Mouse (Mus musculus): ENCODE results near the gene Chmp2a. TPM values are rescaled to one million over a fixed set of nuclear protein-coding genes. Genes with fewer than 3 reads are reported as not detected.
"Not testable (repeated sequence)": the region's sequence is repeated elsewhere in the genome, so short reads cannot be mapped to it uniquely, and the experiment has no call there.

Gene Chmp2a
- 148 and 165 TPM in 2 replicates for polyA plus RNA-seq (2014; fragmentation: Nextera tagmentation; extraction: Ambion mirVana)

DNA sequence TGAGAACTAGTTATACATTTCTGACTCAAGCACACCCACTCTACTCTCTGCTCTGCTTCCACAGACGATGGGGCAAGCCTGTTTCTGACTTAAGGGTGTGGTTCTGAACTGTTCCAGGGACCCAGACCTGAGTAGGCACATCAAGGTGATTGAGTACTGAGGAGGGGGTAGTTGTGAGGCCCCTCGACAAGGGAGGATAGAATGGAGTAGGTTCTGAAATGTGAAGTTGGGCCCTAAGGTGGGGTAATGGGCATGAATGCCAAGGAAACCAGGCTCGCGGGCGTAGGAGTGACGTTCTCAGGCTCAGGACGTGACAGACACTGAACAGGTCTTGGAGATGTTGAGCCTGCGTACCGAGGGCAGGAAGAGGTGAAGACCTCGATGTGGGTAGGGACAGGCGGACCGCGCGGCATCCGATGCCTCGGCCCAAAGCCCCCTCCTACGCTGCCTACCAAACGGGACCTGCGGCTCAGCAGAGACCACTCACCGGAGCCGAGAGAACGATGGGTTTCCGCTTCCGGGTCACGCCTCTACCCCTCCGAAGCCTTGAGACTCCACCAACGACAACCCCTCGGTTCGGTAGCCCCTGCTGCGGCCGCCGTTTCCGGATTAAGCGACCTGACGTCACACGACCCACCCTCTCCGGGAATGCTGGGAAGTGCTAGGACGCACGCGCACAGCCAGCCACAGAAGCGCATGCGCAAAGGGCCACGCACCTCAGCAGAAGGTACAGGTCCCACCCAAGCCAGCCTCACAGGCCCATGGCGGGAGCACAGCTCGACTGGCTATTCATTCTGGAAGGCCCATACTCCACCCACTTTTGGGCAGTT lies at the start of gene Chmp2a:
Gene Chmp2a (minus strand): TSS at position 660 of the 830 bp plus-strand sequence.
- H3K36me3 ChIP-seq (ENCODE audit: control insufficient read depth, insufficient read depth, low read length), result peaks cover 57% of the 10 kb centered on the region
- peak; percentile 73 for ATAC-seq (ENCODE audit: low FRiP score, low TSS enrichment)
- 0% methylated on average over 45 of the region's 45 CpGs for WGBS
- peak within 1 kb of the TSS; percentile 55 for H3K4me3 ChIP-seq (ENCODE audit: low read length)
- H3K4me1 ChIP-seq (ENCODE audit: control insufficient read depth, insufficient read depth, low read length), result peaks cover 17% of the 10 kb centered on the region
- H3K27ac ChIP-seq (ENCODE audit: low read depth, low read length), result peak within 1 kb of the TSS; percentile 93
- no peaks in the 10 kb centered on the region for H3K27me3 ChIP-seq (ENCODE audit: control insufficient read depth, insufficient read depth, low read length)
- H3K9me3 ChIP-seq (ENCODE audit: control insufficient read depth, low read length), result no peaks in the 10 kb centered on the region
- H3K9ac ChIP-seq (ENCODE audit: low read depth, low read length), result peak within 1 kb of the TSS; percentile 76
- H3K4me2 ChIP-seq (replicated peaks; ENCODE audit: low read depth, low read length), result peak within 1 kb of the TSS; percentile 81

GRCm38 (mm10) chr7:13072293-13072692 lies 37.7 kb upstream of the Chmp2a start:
- 62% methylated on average over 5 of the region's 5 CpGs for WGBS
- H3K4me1 ChIP-seq (ENCODE audit: control insufficient read depth, insufficient read depth, low read length), result no peaks in the 10 kb centered on the region
- no peak overlapping the region for H3K4me3 ChIP-seq (ENCODE audit: low read length)
- no peak overlapping the region for H3K4me2 ChIP-seq (replicated peaks; ENCODE audit: low read depth, low read length)
- no peak for ATAC-seq (ENCODE audit: low FRiP score, low TSS enrichment)
- H3K36me3 ChIP-seq (ENCODE audit: control insufficient read depth, insufficient read depth, low read length), result no peaks in the 10 kb centered on the region
- H3K27me3 ChIP-seq (ENCODE audit: control insufficient read depth, insufficient read depth, low read length), result no peaks in the 10 kb centered on the region
- no peak overlapping the region for H3K27ac ChIP-seq (ENCODE audit: low read depth, low read length)
- no peaks in the 10 kb centered on the region for H3K9me3 ChIP-seq (ENCODE audit: control insufficient read depth, low read length)
- no peak overlapping the region for H3K9ac ChIP-seq (ENCODE audit: low read depth, low read length)

DNA sequence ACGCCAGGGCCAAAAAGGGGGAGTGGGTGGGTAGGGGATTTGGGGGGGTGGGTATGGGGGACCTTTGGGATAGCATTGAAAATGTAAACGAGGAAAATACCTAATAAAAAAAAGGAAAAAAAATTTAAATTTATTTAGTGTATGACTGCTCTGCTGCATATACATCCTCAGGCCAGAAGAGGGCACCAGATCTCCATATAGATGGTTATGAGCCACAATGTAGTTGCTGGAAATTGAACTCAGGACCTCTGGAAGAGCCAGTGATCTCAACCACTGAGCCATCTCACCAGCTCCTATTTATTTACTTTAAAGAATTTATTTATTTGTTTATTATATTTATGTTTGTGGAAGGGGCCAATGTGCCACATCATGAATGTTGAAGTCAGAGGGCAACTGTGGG lies 28.8 kb upstream of the Chmp2a start:
- 27% methylated on average over 1 of the region's 2 CpGs for WGBS

DNA sequence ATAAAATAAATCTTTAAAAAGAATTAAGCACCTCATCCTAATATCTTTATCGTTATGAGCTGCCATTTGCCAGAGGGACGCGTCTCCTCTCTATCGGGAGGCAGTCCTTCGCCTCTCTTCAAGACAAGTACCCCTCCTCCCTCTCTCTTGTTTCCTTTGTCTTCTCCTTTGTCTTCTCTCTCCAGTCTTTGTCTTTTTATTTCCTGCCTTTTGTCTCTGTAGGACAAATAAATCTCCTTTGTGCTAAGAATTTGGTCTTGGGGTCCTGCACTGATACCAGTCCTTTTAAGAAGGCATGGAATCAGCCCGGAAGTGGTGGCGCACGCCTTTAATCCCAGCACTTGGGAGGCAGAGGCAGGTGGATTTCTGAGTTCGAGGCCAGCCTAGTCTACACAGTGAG lies 24.9 kb upstream of the Chmp2a start:
- 89% methylated on average over 9 of the region's 9 CpGs for WGBS

More for the DNA sequence above, 28.8 kb upstream of the Chmp2a start:
- H3K27ac ChIP-seq (ENCODE audit: low read depth, low read length); H3K9ac ChIP-seq (ENCODE audit: low read depth, low read length); H3K9me3 ChIP-seq (ENCODE audit: control insufficient read depth, low read length); H3K27me3 ChIP-seq (ENCODE audit: control insufficient read depth, insufficient read depth, low read length); H3K4me2 ChIP-seq (replicated peaks; ENCODE audit: low read depth, low read length); H3K4me3 ChIP-seq (ENCODE audit: low read length); H3K4me1 ChIP-seq (ENCODE audit: control insufficient read depth, insufficient read depth, low read length); ATAC-seq (ENCODE audit: low FRiP score, low TSS enrichment); H3K36me3 ChIP-seq (ENCODE audit: control insufficient read depth, insufficient read depth, low read length): not testable (repeated sequence)

GRCm38 (mm10) chr7:13056913-13057700 lies 22.5 kb upstream of the Chmp2a start:
- no peak for ATAC-seq (ENCODE audit: low FRiP score, low TSS enrichment)
- H3K27me3 ChIP-seq (ENCODE audit: control insufficient read depth, insufficient read depth, low read length), result no peaks in the 10 kb centered on the region
- 54% methylated on average over 8 of the region's 8 CpGs for WGBS
- H3K4me2 ChIP-seq (replicated peaks; ENCODE audit: low read depth, low read length), result no peak overlapping the region
- H3K27ac ChIP-seq (ENCODE audit: low read depth, low read length), result no peak overlapping the region
- H3K4me3 ChIP-seq (ENCODE audit: low read length), result no peak overlapping the region
- H3K9me3 ChIP-seq (ENCODE audit: control insufficient read depth, low read length), result no peaks in the 10 kb centered on the region
- no peak overlapping the region for H3K9ac ChIP-seq (ENCODE audit: low read depth, low read length)
- H3K36me3 ChIP-seq (ENCODE audit: control insufficient read depth, insufficient read depth, low read length), result no peaks in the 10 kb centered on the region
- H3K4me1 ChIP-seq (ENCODE audit: control insufficient read depth, insufficient read depth, low read length), result no peaks in the 10 kb centered on the region

More for the DNA sequence above, 24.9 kb upstream of the Chmp2a start:
- no peak overlapping the region for H3K4me2 ChIP-seq (replicated peaks; ENCODE audit: low read depth, low read length)
- no peak for ATAC-seq (ENCODE audit: low FRiP score, low TSS enrichment)
- no peaks in the 10 kb centered on the region for H3K4me1 ChIP-seq (ENCODE audit: control insufficient read depth, insufficient read depth, low read length)
- H3K27me3 ChIP-seq (ENCODE audit: control insufficient read depth, insufficient read depth, low read length), result no peaks in the 10 kb centered on the region
- H3K36me3 ChIP-seq (ENCODE audit: control insufficient read depth, insufficient read depth, low read length), result no peaks in the 10 kb centered on the region
- H3K27ac ChIP-seq (ENCODE audit: low read depth, low read length), result no peak overlapping the region
- H3K9me3 ChIP-seq (ENCODE audit: control insufficient read depth, low read length), result no peaks in the 10 kb centered on the region
- no peak overlapping the region for H3K4me3 ChIP-seq (ENCODE audit: low read length)
- no peak overlapping the region for H3K9ac ChIP-seq (ENCODE audit: low read depth, low read length)

- 0% methylated on average over 41 of the region's 41 CpGs for WGBS
- ATAC-seq (ENCODE audit: low FRiP score, low TSS enrichment), result peak; percentile 94
- peak within 1 kb of the TSS; percentile 76; the same call in 1 of the 2 replicates for H3K27ac ChIP-seq (ENCODE audit: low read depth, low read length)
- H3K9ac ChIP-seq (ENCODE audit: low read depth, low read length), result peak within 1 kb of the TSS; percentile 70
- H3K9me3 ChIP-seq (ENCODE audit: control insufficient read depth, low read length), result no peaks in the 10 kb centered on the region
- peak within 1 kb of the TSS; percentile 55 for H3K4me2 ChIP-seq (replicated peaks; ENCODE audit: low read depth, low read length)
- H3K4me3 ChIP-seq (ENCODE audit: low read length), result peak within 1 kb of the TSS; percentile 63
- H3K4me1 ChIP-seq (ENCODE audit: control insufficient read depth, insufficient read depth, low read length), result no peaks in the 10 kb centered on the region
- no peaks in the 10 kb centered on the region for H3K36me3 ChIP-seq (ENCODE audit: control insufficient read depth, insufficient read depth, low read length)
- H3K27me3 ChIP-seq (ENCODE audit: control insufficient read depth, insufficient read depth, low read length), result no peaks in the 10 kb centered on the region
These were observed 19.8 kb upstream of the Chmp2a start, which contains the start of gene Mzf1 for GRCm38 (mm10) chr7:13054287-13055010. TSS of gene Mzf1 (minus strand) at chr7:13054764.

GRCm38 (mm10) chr7:13053961-13054286 lies 19.3 kb upstream of the Chmp2a start:
- 3% methylated on average over 15 of the region's 15 CpGs for WGBS
- Histone ChIP-seq H3K4me3 (ENCODE audit: low read length) (peak overlapping the region; percentile 63), H3K4me2 (replicated peaks; ENCODE audit: low read depth, low read length) (peak overlapping the region; percentile 55), H3K9me3 (ENCODE audit: control insufficient read depth, low read length) (no peaks in the 10 kb centered on the region), H3K27me3 (ENCODE audit: control insufficient read depth, insufficient read depth, low read length) (no peaks in the 10 kb centered on the region), H3K36me3 (ENCODE audit: control insufficient read depth, insufficient read depth, low read length) (no peaks in the 10 kb centered on the region), H3K4me1 (ENCODE audit: control insufficient read depth, insufficient read depth, low read length) (no peaks in the 10 kb centered on the region), H3K27ac (ENCODE audit: low read depth, low read length) (no peak overlapping the region), H3K9ac (ENCODE audit: low read depth, low read length) (peak overlapping the region; percentile 70)
- no peak for ATAC-seq (ENCODE audit: low FRiP score, low TSS enrichment)

GRCm38 (mm10) chr7:13053501-13053900 lies 18.9 kb upstream of the Chmp2a start:
- H3K9ac ChIP-seq (ENCODE audit: low read depth, low read length), result no peak overlapping the region; the same call in 1 of the 2 replicates
- WGBS, result 88% methylated on average over 2 of the region's 2 CpGs
- H3K4me2 ChIP-seq (replicated peaks; ENCODE audit: low read depth, low read length), result peak overlapping the region; percentile 55

More at GRCm38 (mm10) chr7:13053501-13053900, 18.9 kb upstream of the Chmp2a start:
- H3K36me3 ChIP-seq (ENCODE audit: control insufficient read depth, insufficient read depth, low read length), result no peaks in the 10 kb centered on the region
- H3K4me1 ChIP-seq (ENCODE audit: control insufficient read depth, insufficient read depth, low read length), result no peaks in the 10 kb centered on the region
- H3K4me3 ChIP-seq (ENCODE audit: low read length), result peak overlapping the region; percentile 63
- no peak for ATAC-seq (ENCODE audit: low FRiP score, low TSS enrichment)
- no peak overlapping the region for H3K27ac ChIP-seq (ENCODE audit: low read depth, low read length)
- no peaks in the 10 kb centered on the region for H3K9me3 ChIP-seq (ENCODE audit: control insufficient read depth, low read length)
- H3K27me3 ChIP-seq (ENCODE audit: control insufficient read depth, insufficient read depth, low read length), result no peaks in the 10 kb centered on the region
